Mouse (Mus musculus) kidney, adult 2 months (tissue): ENCODE measurements around the gene Agps.

Experiments
- CTCF ChIP-seq: fragments of 200-500 bp; conservative IDR thresholded peaks from 2 replicates; pipeline ENCODE4 v1.5.1; 2011; ENCODE audit warnings: low read depth, mild to moderate bottlenecking, control low read depth, low read length, moderate library complexity, mixed read lengths; ENCODE audit not compliant: insufficient read depth, insufficient read length
- POLR2A ChIP-seq: fragments of 200-500 bp; IDR thresholded peaks from one replicate; pipeline ENCODE4 v1.6.1; 2011; ENCODE audit warnings: low read depth, low read length, control low read depth

DNA sequence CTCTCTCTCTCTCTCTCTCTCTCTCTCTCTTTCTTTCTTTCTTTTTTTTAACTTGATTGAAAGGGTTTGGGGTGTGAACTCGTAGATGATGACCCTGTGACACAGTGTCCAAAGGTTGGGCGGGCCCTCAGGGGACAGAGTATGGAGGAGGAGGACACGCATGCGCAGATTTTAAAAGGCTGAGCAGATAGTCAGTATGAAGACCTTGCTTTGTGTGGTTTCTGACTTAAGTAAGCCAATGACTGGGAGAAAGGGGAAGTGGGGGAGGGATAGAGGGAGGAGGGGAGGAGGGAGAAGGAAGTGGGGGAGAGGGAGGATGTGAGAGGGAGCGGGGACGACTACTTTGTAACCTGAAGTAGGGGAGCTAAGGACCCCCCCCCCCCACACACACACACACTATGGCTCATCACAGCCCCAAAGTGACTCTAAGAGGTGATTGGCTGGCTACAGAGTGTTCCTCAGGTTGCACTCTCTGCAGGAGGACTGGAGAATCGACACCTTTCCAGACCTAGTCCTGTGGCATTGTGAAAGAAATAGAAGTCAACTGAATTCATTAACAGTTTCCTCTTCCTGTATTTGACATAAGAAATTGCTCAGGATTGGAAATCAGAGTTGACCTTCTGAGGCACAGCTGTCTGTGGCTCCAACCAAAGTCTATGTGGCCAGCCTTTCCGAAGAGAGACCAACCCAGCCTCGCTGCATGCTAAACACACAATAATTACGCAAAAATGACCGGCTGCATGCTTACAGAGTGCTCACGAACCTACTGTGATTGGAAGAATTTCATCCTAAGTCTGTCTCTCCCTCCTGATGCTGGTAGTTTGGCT is 39.4 kb upstream of the Agps start:
- no peak for TF ChIP-seq CTCF
- TF ChIP-seq POLR2A, result no peak
